Mouse (Mus musculus) hindbrain, embryonic 16.5 days (tissue): Measurements from ENCODE around the gene Fkbp11. TPM values are rescaled to one million over a fixed set of nuclear protein-coding genes. Genes with fewer than 3 reads are reported as not detected.

ENCODE experiments used
- ATAC-seq: fragments of 200-750 bp; cut with Nextera tagmentation; 2 replicates; pipeline ENCODE4 v1.8.0; 2017; ENCODE audit warnings: moderate TSS enrichment, moderate library complexity
- H3K27ac ChIP-seq: fragments of 300-500 bp; sonication (generic); 2 replicates; pipeline ENCODE4 v1.5.1; 2014; ENCODE audit warnings: low read depth, mild to moderate bottlenecking, control low read depth, low read length, moderate library complexity
- H3K27me3 ChIP-seq: fragments of 300-500 bp; sonication (generic); replicated peaks from 2 replicates; pipeline ENCODE4 v1.6.1; 2014; ENCODE audit warnings: low read length; ENCODE audit not compliant: control insufficient read depth, insufficient read depth
- H3K36me3 ChIP-seq: fragments of 300-500 bp; sonication (generic); 2 replicates; pipeline ENCODE4 v1.6.1; 2014; ENCODE audit warnings: mild to moderate bottlenecking, low read length, moderate library complexity, mixed read lengths; ENCODE audit not compliant: control insufficient read depth, insufficient read depth
- H3K4me1 ChIP-seq: fragments of 300-500 bp; sonication (generic); 2 replicates; pipeline ENCODE4 v1.6.1; 2014; ENCODE audit warnings: low read depth, low read length; ENCODE audit not compliant: control insufficient read depth, insufficient read depth
- H3K4me2 ChIP-seq: fragments of 300-500 bp; sonication (generic); 2 replicates; pipeline ENCODE4 v1.6.1; 2014; ENCODE audit warnings: mild to moderate bottlenecking, low read length, control low read depth, moderate library complexity
- H3K4me3 ChIP-seq: fragments of 300-500 bp; sonication (generic); 2 replicates; pipeline ENCODE4 v1.5.1; 2014; ENCODE audit warnings: mild to moderate bottlenecking, low read length, control low read depth, moderate library complexity
- H3K9ac ChIP-seq: fragments of 300-500 bp; sonication (generic); 2 replicates; pipeline ENCODE4 v1.6.1; 2014; ENCODE audit warnings: low read depth, mild to moderate bottlenecking, control low read depth, low read length, moderate library complexity
- H3K9me3 ChIP-seq: fragments of 300-500 bp; sonication (generic); 2 replicates; pipeline ENCODE4 v1.6.1; 2014; ENCODE audit warnings: mild to moderate bottlenecking, low read length, moderate library complexity; ENCODE audit not compliant: control insufficient read depth
- WGBS: fragments of 180-500 bp; shearing (Covaris S2); extraction: QIAGEN DNeasy Blood & Tissue Kit; methylation state at CpG from one replicate; pipeline ENCODE4 v1.1.7; 2014; 5-methylcytosine and 5-hydroxymethylcytosine counted together
- polyA plus RNA-seq: library from polyadenylated mRNA; unstranded; fragments of >200 nt; fragmentation: Nextera tagmentation; extraction: Ambion mirVana; gene quantifications from 2 replicates; pipeline ENCODE4 v1.2.1, GENCODE M21; 2015

The Fkbp11 gene
- 6.3 and 8.9 TPM in 2 replicates for polyA plus RNA-seq

- Histone ChIP-seq H3K27me3 (peaks cover 4% of the 10 kb centered on the region; the same call in 1 of the 2 replicates), H3K27ac (no peak within 1 kb of the TSS), H3K4me2 (peak within 1 kb of the TSS; percentile 99), H3K9ac (peak within 1 kb of the TSS; percentile 65), H3K4me3 (peak within 1 kb of the TSS; percentile 55), H3K36me3 (no peaks in the 10 kb centered on the region), H3K9me3 (no peaks in the 10 kb centered on the region), H3K4me1 (peaks cover 16% of the 10 kb centered on the region)
- WGBS = under 1% methylated on average over 34 of the region's 39 CpGs
- peak; percentile 80 for ATAC-seq
These were observed at the start of gene Fkbp11 for GRCm38 (mm10) chr15:98727443-98728321. Gene Fkbp11, minus strand, starts transcription at chr15:98728198.

DNA sequence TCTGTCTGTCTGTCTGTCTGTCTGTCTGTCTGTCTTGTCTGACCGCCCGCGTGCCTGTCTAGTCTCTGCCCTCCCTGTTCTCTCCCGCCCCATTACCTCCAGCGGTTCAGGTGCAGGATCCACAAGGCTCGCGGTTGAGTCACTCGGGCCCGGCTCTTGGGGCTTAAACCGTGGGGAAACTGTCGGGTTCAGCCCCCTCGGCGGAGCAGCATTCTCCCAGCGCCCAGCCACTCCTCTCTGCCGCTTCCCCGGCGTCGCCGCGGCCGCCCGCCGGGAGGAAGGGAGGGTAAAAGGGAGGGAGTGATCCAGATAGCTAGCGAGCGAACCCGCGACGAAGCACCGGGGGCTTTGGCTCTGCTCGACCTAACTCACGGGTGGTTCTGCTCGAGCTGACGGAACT lies 49.8 kb upstream of the Fkbp11 start, which contains the start of gene Wnt10b:
Gene Wnt10b (minus strand): TSS at position 389 of the 400 bp plus-strand sequence.
- peak within 1 kb of the TSS; percentile 54 for H3K4me2 ChIP-seq
- H3K9me3 ChIP-seq = no peaks in the 10 kb centered on the region
- no peak within 1 kb of the TSS for H3K27ac ChIP-seq
- peaks cover 9% of the 10 kb centered on the region for H3K4me1 ChIP-seq
- peak within 1 kb of the TSS; percentile 41 for H3K9ac ChIP-seq
- H3K36me3 ChIP-seq = no peaks in the 10 kb centered on the region
- under 1% methylated on average over 29 of the region's 33 CpGs for WGBS
- ATAC-seq = no peak
- H3K4me3 ChIP-seq = peak within 1 kb of the TSS; percentile 32
- H3K27me3 ChIP-seq = peaks cover 88% of the 10 kb centered on the region

GRCm38 (mm10) chr15:98777005-98777616 lies 49.1 kb upstream of the Fkbp11 start:
- Histone ChIP-seq H3K4me1 (peaks cover 16% of the 10 kb centered on the region), H3K4me2 (no peak overlapping the region), H3K36me3 (no peaks in the 10 kb centered on the region), H3K27ac (no peak overlapping the region), H3K9ac (no peak overlapping the region), H3K27me3 (peaks cover 87% of the 10 kb centered on the region), H3K9me3 (no peaks in the 10 kb centered on the region), H3K4me3 (peak overlapping the region; percentile 31; the same call in 1 of the 2 replicates)
- no peak for ATAC-seq
- WGBS = 1% methylated on average over 19 of the region's 19 CpGs

DNA sequence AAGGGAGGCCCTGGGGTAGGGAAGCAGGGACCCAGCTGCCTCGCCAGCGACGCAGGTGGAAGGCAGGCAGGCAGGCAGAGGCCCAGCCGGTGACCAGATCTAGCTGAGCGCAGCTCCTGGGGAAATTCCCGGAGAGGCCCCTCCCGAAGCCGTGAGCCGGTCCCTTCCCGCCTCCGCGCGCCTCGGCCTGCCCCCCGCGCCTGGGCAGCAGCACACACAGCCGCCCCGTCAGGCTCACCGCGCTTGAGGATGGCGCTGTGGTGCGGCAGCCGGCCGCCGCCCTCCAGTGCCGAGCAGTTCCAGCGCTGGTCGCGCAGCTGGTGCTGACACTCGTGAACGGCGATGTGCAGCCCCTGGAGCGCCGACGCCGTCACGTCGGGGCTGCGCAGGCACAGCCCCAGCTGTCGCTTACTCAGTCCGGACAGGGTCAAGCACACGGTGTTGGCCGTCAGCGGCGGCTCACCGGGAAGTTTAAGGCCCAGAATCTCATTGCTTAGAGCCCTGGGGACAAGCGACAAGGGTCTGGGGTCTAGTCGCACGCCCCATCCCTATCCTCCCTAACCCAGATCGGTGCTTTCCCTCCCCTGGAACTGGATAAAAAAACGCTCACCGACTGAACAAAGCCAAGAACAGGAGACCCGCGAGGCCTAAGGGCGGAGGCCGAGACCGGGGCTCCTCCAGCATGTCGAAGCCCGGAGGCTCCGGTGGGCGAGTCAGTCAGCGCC lies 48.4 kb upstream of the Fkbp11 start:
- H3K9ac ChIP-seq = peak overlapping the region; percentile 31; the same call in 1 of the 2 replicates
- no peak for ATAC-seq
- no peaks in the 10 kb centered on the region for H3K36me3 ChIP-seq
- H3K27ac ChIP-seq = no peak overlapping the region
- H3K9me3 ChIP-seq = no peaks in the 10 kb centered on the region
- peak overlapping the region; percentile 49 for H3K4me2 ChIP-seq
- WGBS = under 1% methylated on average over 48 of the region's 62 CpGs
- H3K4me3 ChIP-seq = peak overlapping the region; percentile 31
- H3K4me1 ChIP-seq = peaks cover 16% of the 10 kb centered on the region
- H3K27me3 ChIP-seq = peaks cover 85% of the 10 kb centered on the region

DNA sequence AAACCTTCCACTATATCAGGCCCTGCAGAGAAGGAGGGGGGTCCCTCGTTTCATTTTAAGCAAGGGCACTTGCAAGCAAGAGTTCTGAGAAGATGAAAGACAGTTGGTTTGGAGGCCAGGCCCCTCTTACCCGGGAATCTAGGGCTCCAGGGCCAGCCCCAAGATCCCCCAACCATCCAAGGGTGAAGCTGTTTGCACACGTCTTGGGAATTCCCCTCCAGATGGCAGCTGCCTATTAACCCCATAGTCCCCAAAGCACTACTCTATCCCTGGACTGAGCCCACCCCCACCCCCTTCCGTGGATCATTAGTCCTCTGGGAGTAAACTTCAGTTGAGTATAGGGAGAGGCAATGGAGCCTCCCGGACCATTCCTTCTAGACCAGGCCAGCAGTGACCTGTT lies 47.5 kb upstream of the Fkbp11 start:
- H3K9ac ChIP-seq = no peak overlapping the region
- H3K27me3 ChIP-seq = peaks cover 82% of the 10 kb centered on the region
- H3K4me2 ChIP-seq = no peak overlapping the region
- no peak for ATAC-seq
- WGBS = 4% methylated on average over 5 of the region's 5 CpGs
- peaks cover 16% of the 10 kb centered on the region for H3K4me1 ChIP-seq
- H3K9me3 ChIP-seq = no peaks in the 10 kb centered on the region
- H3K27ac ChIP-seq = no peak overlapping the region
- no peaks in the 10 kb centered on the region for H3K36me3 ChIP-seq
- H3K4me3 ChIP-seq = no peak overlapping the region

GRCm38 (mm10) chr15:98774096-98774495 lies 46.1 kb upstream of the Fkbp11 start:
- H3K36me3 ChIP-seq = no peaks in the 10 kb centered on the region
- H3K27ac ChIP-seq = no peak overlapping the region
- WGBS = 12% methylated on average over 15 of the region's 15 CpGs
- H3K9me3 ChIP-seq = no peaks in the 10 kb centered on the region
- no peak overlapping the region for H3K4me3 ChIP-seq
- H3K4me2 ChIP-seq = no peak overlapping the region
- H3K9ac ChIP-seq = no peak overlapping the region
- H3K4me1 ChIP-seq = peaks cover 16% of the 10 kb centered on the region
- peaks cover 73% of the 10 kb centered on the region for H3K27me3 ChIP-seq
- no peak for ATAC-seq

- Histone ChIP-seq H3K9me3 (no peaks in the 10 kb centered on the region), H3K27ac (no peak overlapping the region), H3K36me3 (no peaks in the 10 kb centered on the region), H3K4me1 (peaks cover 6% of the 10 kb centered on the region), H3K4me2 (peak overlapping the region; percentile 59), H3K27me3 (peaks cover 64% of the 10 kb centered on the region), H3K4me3 (peak overlapping the region; percentile 39), H3K9ac (peak overlapping the region; percentile 29)
- WGBS = 3% methylated on average over 36 of the region's 36 CpGs
- ATAC-seq = no peak
These were observed 44.7 kb upstream of the Fkbp11 start for GRCm38 (mm10) chr15:98772511-98773211.

GRCm38 (mm10) chr15:98771813-98772425 lies 43.9 kb upstream of the Fkbp11 start:
- no peak overlapping the region for H3K9ac ChIP-seq
- no peaks in the 10 kb centered on the region for H3K9me3 ChIP-seq
- no peaks in the 10 kb centered on the region for H3K36me3 ChIP-seq
- H3K4me3 ChIP-seq = peak overlapping the region; percentile 39
- peak overlapping the region; percentile 59 for H3K4me2 ChIP-seq
- no peak overlapping the region for H3K27ac ChIP-seq
- ATAC-seq = no peak
- WGBS = 10% methylated on average over 12 of the region's 12 CpGs
- H3K4me1 ChIP-seq = peaks cover 6% of the 10 kb centered on the region; the same call in 1 of the 2 replicates
- H3K27me3 ChIP-seq = peaks cover 58% of the 10 kb centered on the region
